Mouse (Mus musculus): ENCODE measurements around the gene Slc22a12. TPM values are rescaled to one million over a fixed set of nuclear protein-coding genes. Genes with fewer than 3 reads are reported as not detected.

Slc22a12 gene
- total and polyA plus RNA-seq, 3 experiments: not detected

DNA sequence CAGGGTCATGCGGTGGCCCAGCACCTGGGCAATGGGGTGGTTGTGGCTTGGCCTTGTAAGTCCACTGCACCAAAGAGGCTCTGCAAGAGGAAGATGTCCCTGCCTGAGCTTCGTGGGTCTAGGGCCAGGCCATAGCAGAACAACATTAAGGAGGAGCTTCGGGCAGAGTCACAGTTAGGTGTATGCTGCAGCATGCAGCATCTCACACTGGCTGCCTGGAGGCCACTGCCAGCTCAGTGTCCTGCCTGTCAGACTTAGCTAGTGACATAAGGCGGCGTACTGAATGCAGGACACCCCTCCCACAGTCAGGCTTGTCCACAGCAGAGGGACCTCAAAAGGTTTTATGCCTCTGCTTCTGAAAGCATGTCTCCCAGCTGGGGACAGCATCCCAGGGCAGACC is 26.2 kb upstream of the Slc22a12 start:
- Histone ChIP-seq H3K4me1 (ENCODE audit: control insufficient read depth in 1 of 2, insufficient read depth in 2 of 2, low read length in 2 of 2) (no peaks in the 10 kb centered on the region), H3K27ac (ENCODE audit: control insufficient read depth, low read depth, low read length) (no peak overlapping the region), H3K79me2 (ENCODE audit: control insufficient read depth, insufficient read depth, low read length, poor library complexity) (no peaks in the 10 kb centered on the region), H3K9ac (ENCODE audit: control insufficient read depth, low read depth, low read length, poor library complexity, severe bottlenecking) (no peak overlapping the region), H3K36me3 (ENCODE audit: control insufficient read depth in 1 of 2, insufficient read depth in 2 of 2, low read length in 2 of 2) (no peaks in the 10 kb centered on the region), H3K4me3 (ENCODE audit: control insufficient read depth in 1 of 2, insufficient read depth in 1 of 2, low read depth in 2 of 2, low read length in 2 of 2) (no peak overlapping the region), H3K27me3 (ENCODE audit: control insufficient read depth in 1 of 2, insufficient read depth in 2 of 2, low read length in 2 of 2) (peaks cover 4 to 8% of the 10 kb centered on the region in 2 experiments), H3K9me3 (replicated peaks; ENCODE audit: insufficient read depth, low read length) (no peaks in the 10 kb centered on the region)
- TF ChIP-seq MXI1 (IDR thresholded peaks at IDR 0.05; ENCODE audit: low read depth, low read length): no peak
- no peak for TF ChIP-seq BHLHE40 (IDR thresholded peaks at IDR 0.05; ENCODE audit: borderline replicate concordance, low read depth, low read length)
- TF ChIP-seq ETS1 (IDR thresholded peaks at IDR 0.05; ENCODE audit: low read depth, low read length): no peak
- DNase-seq (ENCODE audit: low read depth, low spot score): no peak

DNA sequence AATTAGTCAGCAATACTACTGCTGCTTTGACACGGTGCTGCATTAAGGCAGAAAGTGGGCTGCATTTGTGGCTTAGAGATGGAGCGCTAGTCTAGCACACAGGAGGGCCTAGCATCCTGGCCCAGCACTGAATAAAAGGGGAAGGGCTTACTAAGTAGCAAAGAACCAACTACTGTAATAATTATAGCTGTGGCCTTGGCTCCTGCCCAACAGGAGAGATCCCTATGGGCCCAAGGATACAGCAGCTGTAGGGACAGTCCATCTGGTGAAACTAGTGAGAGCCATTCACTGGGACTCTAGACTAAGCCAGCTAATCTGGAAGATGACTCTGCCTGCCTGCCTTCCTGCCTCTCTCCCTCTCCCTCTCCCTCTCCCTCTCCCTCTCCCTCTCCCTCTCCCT is 23.6 kb upstream of the Slc22a12 start:
- no peaks in the 10 kb centered on the region for H3K36me3 ChIP-seq (ENCODE audit: control insufficient read depth in 1 of 2, insufficient read depth in 2 of 2, low read length in 2 of 2)
- no peaks in the 10 kb centered on the region for H3K79me2 ChIP-seq (ENCODE audit: control insufficient read depth, insufficient read depth, low read length, poor library complexity)
- TF ChIP-seq USF2 (IDR thresholded peaks at IDR 0.05; ENCODE audit: borderline replicate concordance in 1 of 2, insufficient read depth in 1 of 2, low read depth in 1 of 2, low read length in 2 of 2) (no peak), RCOR1 (IDR thresholded peaks at IDR 0.05; ENCODE audit: low read depth, low read length) (no peak), MAFK (IDR thresholded peaks at IDR 0.05; ENCODE audit: borderline replicate concordance, low read depth, low read length) (no peak), MYC (IDR thresholded peaks at IDR 0.05; ENCODE audit: low read depth, low read length) (no peak)
- H3K9me3 ChIP-seq (replicated peaks; ENCODE audit: insufficient read depth, low read length): no peaks in the 10 kb centered on the region
- no peak overlapping the region for H3K4me3 ChIP-seq (ENCODE audit: control insufficient read depth in 1 of 2, insufficient read depth in 1 of 2, low read depth in 2 of 2, low read length in 2 of 2)
- no peak overlapping the region for H3K27ac ChIP-seq (ENCODE audit: control insufficient read depth, low read depth, low read length)
- no peaks in the 10 kb centered on the region for H3K4me1 ChIP-seq (ENCODE audit: control insufficient read depth in 1 of 2, insufficient read depth in 2 of 2, low read length in 2 of 2)
- no peaks in the 10 kb centered on the region for H3K27me3 ChIP-seq (ENCODE audit: control insufficient read depth in 1 of 2, insufficient read depth in 2 of 2, low read length in 2 of 2)
- no peak for DNase-seq (ENCODE audit: low read depth, low spot score)
- no peak overlapping the region for H3K9ac ChIP-seq (ENCODE audit: control insufficient read depth, low read depth, low read length, poor library complexity, severe bottlenecking)

DNA sequence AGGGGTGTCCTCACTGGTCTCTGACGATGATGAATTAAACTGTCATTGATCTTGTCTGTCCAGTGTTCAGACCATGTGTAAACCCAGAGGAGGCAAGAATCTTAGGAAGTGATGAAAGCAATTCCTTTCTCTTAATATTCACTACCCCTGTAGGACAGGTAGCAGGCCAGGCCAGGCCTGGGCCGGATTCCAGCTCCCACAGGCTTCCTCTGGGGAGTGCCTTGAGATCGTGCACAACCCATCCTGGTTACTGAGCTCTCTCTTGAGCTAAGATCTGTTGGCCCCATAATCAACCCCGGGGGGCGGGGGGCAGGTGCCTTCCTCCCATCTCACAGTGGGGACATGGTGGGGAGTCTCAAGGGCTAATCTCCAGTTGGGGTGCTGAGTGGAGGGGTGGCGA is 22.3 kb upstream of the Slc22a12 start:
- TF ChIP-seq NRF1 (IDR thresholded peaks at IDR 0.05; ENCODE audit: insufficient read depth, low read depth, low read length, poor library complexity, severe bottlenecking): no peak
- no peak for TF ChIP-seq GATA1 (IDR thresholded peaks at IDR 0.05; ENCODE audit: low read depth, low read length)
- TF ChIP-seq MAFK (IDR thresholded peaks at IDR 0.05; ENCODE audit: borderline replicate concordance, low read depth, low read length): no peak
- no peak for TF ChIP-seq SMC3 (IDR thresholded peaks at IDR 0.05; ENCODE audit: low read depth, low read length)
- no peak for TF ChIP-seq TBP (IDR thresholded peaks at IDR 0.05; ENCODE audit: low read depth, low read length)
- TF ChIP-seq MXI1 (IDR thresholded peaks at IDR 0.05; ENCODE audit: low read depth, low read length): no peak
- Histone ChIP-seq H3K9ac (ENCODE audit: control insufficient read depth, low read depth, low read length, poor library complexity, severe bottlenecking) (no peak overlapping the region), H3K4me1 (ENCODE audit: control insufficient read depth in 1 of 2, insufficient read depth in 2 of 2, low read length in 2 of 2) (no peaks in the 10 kb centered on the region), H3K4me3 (ENCODE audit: control insufficient read depth in 1 of 2, insufficient read depth in 1 of 2, low read depth in 2 of 2, low read length in 2 of 2) (no peak overlapping the region), H3K9me3 (replicated peaks; ENCODE audit: insufficient read depth, low read length) (no peaks in the 10 kb centered on the region), H3K36me3 (ENCODE audit: control insufficient read depth in 1 of 2, insufficient read depth in 2 of 2, low read length in 2 of 2) (no peaks in the 10 kb centered on the region), H3K27me3 (ENCODE audit: control insufficient read depth in 1 of 2, insufficient read depth in 2 of 2, low read length in 2 of 2) (no peaks in the 10 kb centered on the region), H3K79me2 (ENCODE audit: control insufficient read depth, insufficient read depth, low read length, poor library complexity) (no peaks in the 10 kb centered on the region), H3K27ac (ENCODE audit: control insufficient read depth, low read depth, low read length) (no peak overlapping the region)
- DNase-seq (ENCODE audit: low read depth, low spot score): no peak
